Mouse (Mus musculus) left cerebral cortex, adult 2 months (tissue): ENCODE results near the gene Snorc. TPM values are rescaled to one million over a fixed set of nuclear protein-coding genes. Genes with fewer than 3 reads are reported as not detected.

ENCODE experiments used
- DNase-seq, 2 experiments: peaks; one replicate each; pipeline ENCODE4 v3.0.0; 2021 to 2022; ENCODE audit warnings: low spot score in 2 of 2, mixed read lengths in 1 of 2; ENCODE audit errors: extremely low spot score in 1 of 2
- H3K27ac ChIP-seq: fragments of 200-600 bp; 2 replicates; pipeline ENCODE4 v1.8.1; 2022
- H3K4me3 ChIP-seq: fragments of 200-600 bp; 2 replicates; pipeline ENCODE4 v1.8.1; 2022
- CTCF ChIP-seq: fragments of 200-600 bp; IDR thresholded peaks from 2 replicates; pipeline ENCODE4 v1.8.1; 2022; ENCODE audit warnings: antibody characterized with exemption, mild to moderate bottlenecking, moderate library complexity
- intact Hi-C: fragments of 180-260 bp; cut with DNase I; formaldehyde crosslinking; loops from one replicate; pipeline ENCODE4 v1.15.1; 2025
- total RNA-seq, 2 experiments: library from RNA; stranded (reverse); gene quantifications; 2 replicates each; pipeline ENCODE4 v1.2.3; 2021

The Snorc gene
- total RNA-seq, 2 experiments from 2014 or later = 0.84 TPM; not detected in 1

DNA sequence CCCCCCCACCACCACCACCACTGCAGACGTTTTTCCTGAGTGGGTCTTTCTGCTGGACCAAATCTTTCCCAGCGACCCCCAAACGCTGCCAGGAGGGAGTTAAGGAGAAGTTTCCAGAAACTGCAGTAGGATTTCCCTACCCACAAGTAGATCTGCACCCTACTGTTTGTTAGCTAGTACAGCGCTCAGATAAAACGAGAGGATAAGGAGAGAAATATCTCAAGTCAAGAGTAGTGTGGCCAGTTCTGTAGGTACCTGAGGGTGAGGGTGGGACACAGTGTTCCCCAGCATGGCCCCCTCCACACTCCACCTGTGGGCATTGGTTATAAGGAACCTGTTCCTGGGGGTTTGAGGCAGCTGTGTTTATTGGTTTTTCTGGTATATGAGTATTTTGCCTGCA lies 40.8 kb downstream of the Snorc start:
- Histone ChIP-seq H3K27ac (peak overlapping the region; percentile 98; the same call in 1 of the 2 replicates), H3K4me3 (no peak overlapping the region; the same call in 1 of the 2 replicates)
- TF ChIP-seq CTCF = peak; percentile 23
- intact Hi-C loops = no loop called here
- DNase-seq = no peak

GRCm38 (mm10) chr1:87520467-87520866 lies 50.4 kb downstream of the Snorc start:
- Histone ChIP-seq H3K4me3 (no peak overlapping the region), H3K27ac (peak overlapping the region; percentile 58)
- intact Hi-C loops = no loop called here
- DNase-seq = no peak
- no peak for TF ChIP-seq CTCF

DNA sequence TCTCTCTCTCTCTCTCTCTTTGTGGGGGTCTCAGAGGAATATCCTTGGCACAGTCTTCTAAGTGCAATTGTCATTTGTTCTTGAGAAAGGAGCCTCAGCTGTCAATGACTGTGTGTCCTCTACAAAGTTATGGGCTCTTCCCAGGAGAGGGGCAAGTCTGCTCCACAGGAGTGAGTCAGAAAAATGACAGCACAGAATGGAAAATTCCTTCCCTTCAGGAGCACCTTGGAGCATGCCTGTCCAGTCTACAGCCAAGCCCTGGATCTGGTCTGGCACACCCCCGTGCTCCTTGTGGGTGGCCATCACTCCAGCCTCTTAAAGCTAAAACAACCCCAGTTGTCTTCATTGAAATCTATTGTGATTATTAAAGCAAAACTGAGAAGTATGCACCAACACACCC lies 51.5 kb downstream of the Snorc start:
- intact Hi-C loops = no loop called here
- no peak overlapping the region for H3K4me3 ChIP-seq
- no peak for DNase-seq
- no peak for TF ChIP-seq CTCF
- no peak overlapping the region for H3K27ac ChIP-seq

GRCm38 (mm10) chr1:87525041-87525440 lies 55.0 kb downstream of the Snorc start:
- TF ChIP-seq CTCF = no peak
- no peak for DNase-seq
- H3K4me3 ChIP-seq = no peak overlapping the region
- intact Hi-C loops = no loop called here
- no peak overlapping the region for H3K27ac ChIP-seq

Other genes with a start within 250 kb of the Snorc start
- 10 to 100 TPM in 1 of 2 experiments, 1 to 10 TPM in 1; 10.0 to 11.0 TPM for gene Efhd1, start 205.9 kb upstream of the Snorc start, total RNA-seq
- 100 to 1,000 TPM; 135 to 140 TPM for gene Gigyf2, start 143.3 kb upstream of the Snorc start, total RNA-seq
- gene Kcnj13, start 75.5 kb upstream of the Snorc start, total RNA-seq = 1 to 10 TPM; 2.3 to 5.3 TPM
- 1 to 10 TPM; 7.5 to 8.0 TPM for gene Neu2, start 39.6 kb downstream of the Snorc start, total RNA-seq
- gene Ngef, start 103.6 kb downstream of the Snorc start, total RNA-seq = 100 to 1,000 TPM; 347 to 364 TPM
- gene Inpp5d, start 150.0 kb downstream of the Snorc start, total RNA-seq = 10 to 100 TPM; 16.7 to 20.1 TPM